Mouse (Mus musculus) spleen, adult 12 weeks (tissue): ENCODE measurements at regions not wholly inside any gene's neighbourhood (a gene's known extent, or its start where the extent isn't known, plus 50 kb on each side); places are given as distances from the start of the nearest gene placed in this dataset.

ENCODE experiments used
- DNase-seq: peaks from one replicate; pipeline ENCODE4 v3.0.0; 2022; ENCODE audit warnings: low spot score

DNA sequence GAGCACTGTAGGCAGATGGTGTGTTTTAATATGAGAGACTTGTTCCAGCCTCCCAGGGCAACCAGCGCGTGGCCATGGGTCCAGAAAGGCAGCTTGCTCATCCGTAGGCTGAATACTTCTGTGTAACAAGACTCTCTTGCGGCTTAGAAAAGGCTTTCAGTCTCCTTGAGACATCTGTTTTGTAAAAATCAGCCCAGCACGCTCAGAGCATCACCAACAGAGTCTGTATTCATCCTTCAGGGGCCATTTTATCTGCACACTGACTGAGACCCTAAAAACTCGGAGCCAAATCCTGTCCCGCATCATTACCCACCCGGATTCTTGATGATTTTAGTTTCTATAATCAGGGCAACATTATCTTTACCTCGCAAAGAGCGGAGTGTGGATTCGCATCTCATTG, 396.4 kb upstream of the Klf4 start:
- DNase-seq, result no peak

DNA sequence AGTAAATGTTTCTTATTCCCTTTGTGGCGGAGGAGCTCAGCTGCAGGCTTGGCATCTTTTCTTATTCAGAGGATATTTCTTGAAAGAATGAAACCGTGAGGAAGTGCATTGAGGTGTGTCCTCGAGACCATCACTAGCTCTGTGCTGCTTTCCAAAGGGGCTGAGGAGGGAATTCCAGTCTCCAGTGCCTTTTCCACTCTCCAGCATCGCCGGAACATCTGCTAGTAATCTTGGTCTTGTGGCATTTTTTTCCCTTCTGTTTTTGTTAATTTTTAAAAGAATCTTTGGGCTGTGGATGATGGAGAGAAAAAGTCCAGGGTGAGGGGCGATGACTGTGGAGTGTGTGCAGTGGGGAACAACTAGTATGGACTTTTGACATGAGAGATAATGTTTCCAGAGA, 395.9 kb upstream of the Klf4 start:
- DNase-seq, result no peak

DNA sequence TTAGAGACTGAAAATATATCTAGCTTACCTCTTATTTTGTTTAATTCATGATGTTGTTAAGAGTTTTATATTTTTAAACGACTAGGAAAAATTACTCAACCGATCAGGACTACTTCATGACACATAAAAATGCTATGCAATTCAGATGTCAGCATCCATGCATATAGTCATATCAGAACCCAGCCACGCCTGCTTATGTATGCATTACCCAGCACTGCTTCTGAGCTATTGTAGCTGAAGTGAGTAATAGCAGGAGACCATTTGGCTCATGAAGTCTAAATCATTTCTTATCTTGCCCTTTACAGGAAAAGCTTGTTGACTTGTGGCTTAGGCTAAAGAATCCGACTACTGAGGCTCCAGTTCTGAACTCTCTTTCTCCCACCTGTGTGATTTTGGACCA, 395.1 kb upstream of the Klf4 start:
- DNase-seq, result no peak

DNA sequence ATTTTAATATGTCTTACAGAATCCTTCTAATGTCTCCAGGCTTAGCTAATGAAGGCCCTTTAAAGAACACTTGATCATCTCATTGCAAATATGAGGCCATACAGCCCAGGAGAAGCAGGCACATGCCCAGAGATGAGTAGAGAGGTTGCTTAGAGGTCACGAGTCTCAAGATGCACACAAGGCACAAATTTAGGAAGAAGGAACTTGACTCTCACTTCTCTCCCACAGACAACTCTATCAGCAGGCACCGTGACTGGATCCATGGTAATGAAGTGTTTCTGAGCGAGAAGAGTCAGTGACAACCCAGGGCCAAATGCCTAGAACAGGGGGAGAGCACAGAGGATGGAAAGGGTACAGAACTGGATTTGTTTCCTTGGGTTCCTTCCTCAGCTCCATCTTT, 392.7 kb upstream of the Klf4 start:
- DNase-seq, result no peak

DNA sequence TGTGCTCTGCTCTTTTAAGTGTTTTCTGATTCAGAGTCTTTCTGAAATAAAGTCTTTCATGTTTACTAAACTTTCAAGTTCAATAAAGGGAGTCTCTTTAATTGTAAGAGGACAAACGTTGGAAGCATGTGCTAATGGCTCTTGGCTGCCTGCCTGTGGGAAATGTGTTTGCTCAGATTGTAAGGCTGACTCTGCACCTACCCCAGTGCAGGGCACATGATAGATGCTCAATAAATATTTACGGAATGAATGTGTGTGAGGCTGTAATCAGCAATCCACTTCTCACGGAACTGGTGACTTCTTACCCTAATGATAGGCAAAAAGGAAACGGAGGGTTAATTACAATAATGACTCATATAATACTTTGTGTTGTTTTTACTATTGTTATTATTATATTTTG, 389.0 kb upstream of the Klf4 start:
- DNase-seq, result no peak

DNA sequence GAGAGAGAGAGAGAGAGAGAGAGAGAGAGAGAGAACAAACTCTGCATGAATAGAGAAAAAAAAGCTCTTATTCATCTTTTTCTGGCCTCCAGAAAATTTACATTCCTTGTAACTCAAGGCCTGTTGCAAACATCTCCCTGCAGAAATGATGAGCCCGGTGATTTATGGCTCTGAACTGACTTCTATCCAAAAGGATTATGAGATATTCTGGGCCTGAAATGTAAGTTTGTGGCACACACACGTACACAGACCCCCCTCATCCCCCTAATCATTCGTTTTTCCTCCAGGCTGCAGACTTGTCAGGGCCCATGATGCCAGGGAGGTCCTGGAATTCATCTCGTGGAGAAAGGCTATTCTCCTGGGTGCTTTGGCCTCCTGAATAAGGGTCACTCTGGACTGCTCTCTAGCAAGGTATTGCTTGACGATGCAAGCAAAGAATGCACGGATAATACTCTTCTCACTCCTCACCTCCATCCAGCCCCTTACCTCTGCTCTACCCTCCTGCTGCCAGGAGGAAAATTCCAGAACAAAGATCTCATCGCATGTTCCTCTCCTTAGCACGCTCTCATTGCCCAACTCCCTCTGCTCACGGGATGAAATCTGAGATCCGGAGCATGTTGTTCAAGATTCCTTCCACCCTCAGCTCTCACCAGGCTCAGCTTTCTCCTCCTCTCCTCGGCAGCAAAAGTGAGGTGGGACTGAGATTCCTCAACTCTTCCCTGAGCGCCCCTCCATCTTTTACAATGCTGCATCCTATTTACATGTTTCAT, 362.0 kb upstream of the Klf4 start:
- DNase-seq, result no peak

DNA sequence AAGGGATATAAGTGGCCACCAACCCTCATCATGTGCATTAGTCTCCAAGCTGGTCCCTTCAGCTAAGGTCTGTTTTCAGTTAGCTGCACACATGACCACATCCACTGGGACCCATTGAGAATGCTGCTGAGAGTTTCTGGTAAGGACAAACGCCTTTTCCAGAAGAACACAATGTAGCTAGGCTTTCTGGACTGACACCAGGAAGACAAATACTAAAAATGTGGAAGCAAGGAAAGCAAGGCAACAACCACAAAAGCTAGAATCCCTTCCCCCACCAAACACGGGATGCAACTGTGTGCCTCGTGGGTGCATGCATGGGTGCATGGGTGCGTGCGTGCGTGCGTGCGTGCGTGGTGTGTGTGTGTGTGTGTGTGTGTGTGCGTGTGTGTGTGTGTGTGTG, 359.4 kb upstream of the Klf4 start:
- no peak for DNase-seq

DNA sequence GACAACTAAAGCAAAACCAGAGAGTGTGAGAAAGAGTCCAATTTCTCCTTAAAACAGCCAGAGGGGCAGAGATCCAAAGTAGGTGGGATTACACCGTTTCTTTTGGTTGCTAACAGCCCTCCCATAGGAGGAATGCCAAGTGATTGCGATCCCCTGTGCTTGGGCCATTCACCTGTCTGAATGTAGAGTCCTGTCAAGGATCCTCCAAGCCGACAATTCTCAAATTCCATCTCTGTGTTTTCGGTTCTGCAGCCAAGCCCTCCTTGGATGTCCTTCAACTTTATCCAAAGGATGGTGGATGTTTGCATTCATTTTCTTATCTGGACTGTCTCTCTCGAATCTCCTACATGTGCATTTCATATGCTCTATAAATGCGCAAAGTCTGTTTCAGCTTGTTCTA, 355.3 kb upstream of the Klf4 start:
- no peak for DNase-seq

DNA sequence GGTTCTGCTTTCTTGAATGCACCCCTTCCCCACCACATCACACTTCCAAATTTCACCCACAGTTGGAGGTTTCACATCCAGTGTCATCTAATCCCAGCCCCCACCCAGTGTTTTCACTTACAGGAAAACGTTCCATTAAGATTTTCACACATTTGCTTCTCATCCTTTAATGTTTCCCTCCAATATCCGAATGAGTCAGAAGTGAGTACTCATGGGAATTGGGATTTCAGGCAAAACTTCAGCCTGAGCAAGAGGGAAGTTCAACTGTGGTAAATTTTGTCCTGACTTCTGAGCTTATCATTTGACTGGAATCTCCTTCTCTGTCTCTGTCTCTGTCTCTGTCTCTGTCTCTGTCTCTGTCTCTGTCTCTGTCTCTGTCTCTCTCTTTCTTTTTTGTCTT, 350.3 kb upstream of the Klf4 start:
- DNase-seq, result no peak

DNA sequence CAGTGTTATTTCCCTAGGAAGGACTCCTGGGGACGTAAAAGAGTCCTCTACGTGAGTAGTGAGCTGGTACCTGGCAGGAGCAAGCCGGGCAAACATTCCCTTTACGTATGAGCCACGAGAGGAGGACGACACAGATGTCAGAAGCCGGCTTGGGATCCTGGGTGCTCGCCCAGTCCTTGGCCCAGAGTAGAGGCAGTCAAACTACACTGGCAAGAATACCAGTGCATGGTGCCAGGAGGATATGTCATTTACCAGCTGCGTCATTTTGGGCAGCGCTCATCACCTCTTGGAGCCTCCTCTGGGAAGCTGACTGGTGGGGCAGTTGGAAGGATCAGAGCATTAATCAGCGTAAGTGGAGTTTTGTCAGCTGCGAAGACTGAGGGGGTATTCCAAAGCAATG, 343.0 kb upstream of the Klf4 start:
- no peak for DNase-seq

DNA sequence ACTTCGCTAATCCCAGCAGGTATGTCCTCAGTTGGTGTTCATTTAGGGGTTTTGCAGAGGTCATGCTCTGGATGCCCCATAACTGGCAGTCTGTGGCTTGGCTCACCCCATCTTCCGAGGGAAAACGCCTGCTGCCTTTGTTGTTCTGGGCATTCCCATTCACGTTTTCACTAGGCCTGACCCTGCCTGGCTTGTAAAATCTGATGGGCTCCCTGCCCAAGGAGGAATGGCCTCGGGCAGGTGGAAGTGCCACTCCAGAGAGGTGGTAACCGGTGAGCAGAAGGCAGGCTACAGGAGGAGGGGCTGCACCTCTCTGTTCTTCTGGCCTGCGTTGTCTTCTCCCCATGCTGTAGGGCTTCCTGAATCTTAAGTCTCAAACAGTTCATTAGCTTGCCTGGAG, 342.6 kb upstream of the Klf4 start:
- no peak for DNase-seq

DNA sequence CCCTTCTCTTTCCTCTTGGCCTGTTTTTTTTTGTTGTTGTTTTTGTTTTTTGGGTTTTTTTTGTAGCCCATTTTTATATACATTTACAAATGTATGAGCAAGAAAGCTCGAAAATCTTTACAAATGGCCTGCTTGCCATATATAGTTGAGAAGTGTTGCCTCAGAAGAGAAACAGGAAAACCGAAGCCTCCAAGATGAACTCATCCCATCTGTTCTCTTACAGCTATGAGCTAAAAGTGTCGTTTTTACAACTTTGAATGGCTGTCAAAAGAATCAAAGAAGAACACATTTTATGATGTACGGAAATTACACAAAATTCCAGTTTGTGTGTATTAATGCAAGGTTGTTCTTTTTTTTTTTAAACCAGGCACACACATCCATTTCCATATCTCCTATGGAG, 342.0 kb upstream of the Klf4 start:
- no peak for DNase-seq

DNA sequence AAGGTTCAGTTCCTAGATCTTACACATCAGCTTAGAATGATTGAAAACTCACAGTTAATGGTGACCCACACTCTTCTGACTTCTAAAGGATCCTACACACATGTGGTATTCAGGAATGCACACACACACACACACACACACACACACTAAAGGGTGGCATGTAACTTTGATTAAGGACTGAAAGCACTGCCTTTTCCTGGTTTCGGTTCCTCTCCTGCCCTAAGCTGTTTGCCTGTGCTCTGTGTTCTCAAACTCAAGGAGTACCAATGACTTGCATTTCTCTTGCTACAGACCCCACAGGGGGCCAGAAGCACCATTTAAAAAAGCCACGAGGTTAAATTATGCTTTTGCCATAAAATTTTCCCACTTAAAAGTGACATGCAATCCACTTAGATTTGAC, 327.8 kb upstream of the Klf4 start:
- DNase-seq, result no peak

DNA sequence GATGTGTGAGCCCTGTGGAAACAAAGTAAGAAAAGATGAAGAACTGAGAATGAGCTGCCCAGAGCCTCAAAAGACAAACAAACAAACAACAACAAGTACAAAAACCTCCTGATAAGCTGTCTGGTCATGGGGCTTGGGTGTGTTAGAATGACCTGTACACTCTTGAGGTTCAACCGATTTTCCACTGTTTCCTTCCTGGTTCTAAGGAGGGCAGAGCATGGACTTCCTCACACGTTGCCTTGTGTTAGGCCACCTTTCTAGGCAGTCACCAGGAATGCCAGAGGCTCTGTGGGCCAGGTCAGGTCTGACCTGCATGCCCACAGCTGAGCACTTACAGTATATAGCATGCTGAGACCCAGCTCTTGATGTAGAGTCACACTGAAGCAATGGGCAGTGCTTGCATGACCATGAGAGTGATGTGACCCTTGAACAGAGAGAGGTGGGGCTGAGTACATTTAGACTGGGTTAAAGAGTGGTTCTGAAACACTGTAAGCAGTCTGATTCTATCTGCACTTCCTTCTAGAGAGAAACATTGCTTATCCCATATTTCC, 327.0 kb upstream of the Klf4 start:
- DNase-seq, result no peak

DNA sequence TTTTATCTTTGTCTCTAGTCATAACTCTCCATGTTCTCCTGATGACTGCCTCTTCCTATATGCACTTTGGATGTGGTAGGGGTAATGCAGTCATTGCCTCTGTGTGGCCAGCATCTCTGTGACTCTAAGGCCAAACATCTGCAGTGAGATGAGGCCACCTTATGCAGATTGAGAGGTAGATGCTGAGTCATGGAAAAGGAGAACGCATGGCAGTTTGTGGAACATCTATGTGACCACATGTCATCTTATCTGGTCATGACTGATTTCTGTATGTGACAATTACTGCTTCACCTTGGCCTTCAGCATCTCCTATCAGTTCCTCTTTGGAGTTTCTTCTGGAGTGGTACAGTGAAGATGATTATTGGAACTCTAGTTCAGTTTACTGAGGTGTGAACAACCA, 319.2 kb upstream of the Klf4 start:
- no peak for DNase-seq

DNA sequence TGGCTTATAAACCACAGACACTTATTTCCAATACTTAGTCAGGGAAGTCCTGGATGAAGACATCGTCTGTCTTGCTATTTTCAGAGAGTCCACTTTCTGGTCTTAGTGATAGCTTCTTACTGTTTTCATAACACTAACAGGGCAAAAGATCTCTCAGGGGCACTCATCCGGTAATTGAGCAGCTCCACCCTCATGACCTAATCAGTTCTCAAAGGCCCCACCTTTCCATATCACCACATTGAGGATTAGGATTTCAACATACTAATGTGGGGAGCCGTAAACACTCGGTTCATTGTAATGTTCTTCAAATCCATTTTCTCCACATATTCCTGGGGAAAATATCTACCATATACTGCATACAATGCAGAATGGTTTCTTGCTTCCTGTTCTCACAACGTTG, 318.8 kb upstream of the Klf4 start:
- no peak for DNase-seq

DNA sequence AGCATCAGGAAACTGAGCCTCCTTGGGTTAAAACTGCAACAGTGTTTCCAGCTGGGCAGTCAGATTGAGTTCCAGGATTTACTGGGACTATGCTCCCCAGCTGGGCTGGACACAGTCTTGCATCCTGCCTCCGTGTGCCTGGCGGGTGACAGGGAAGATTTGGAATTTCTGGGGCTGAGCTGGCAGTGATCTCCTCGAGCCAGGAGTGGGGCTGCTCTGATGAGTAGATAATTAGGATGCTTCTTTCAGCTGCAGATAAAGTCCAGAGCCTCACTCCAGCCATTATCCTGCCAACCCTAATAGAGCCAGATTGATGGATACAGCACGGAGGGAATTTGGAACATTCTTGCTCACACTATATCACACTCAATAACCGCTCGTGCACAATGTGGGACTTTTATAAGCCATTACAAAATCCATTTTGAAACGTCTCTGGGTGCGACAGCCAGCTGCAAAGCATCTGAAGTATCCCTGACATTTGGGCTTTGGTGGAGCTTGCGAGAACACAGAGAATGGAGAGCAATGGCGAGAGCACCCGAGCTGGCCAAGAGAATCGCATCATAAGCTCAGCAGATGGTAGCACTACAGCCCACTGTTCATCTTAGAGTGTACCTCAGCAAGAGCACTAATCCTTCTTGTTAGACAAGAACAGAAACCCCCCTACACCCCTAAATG, 311.6 kb upstream of the Klf4 start:
- no peak for DNase-seq

DNA sequence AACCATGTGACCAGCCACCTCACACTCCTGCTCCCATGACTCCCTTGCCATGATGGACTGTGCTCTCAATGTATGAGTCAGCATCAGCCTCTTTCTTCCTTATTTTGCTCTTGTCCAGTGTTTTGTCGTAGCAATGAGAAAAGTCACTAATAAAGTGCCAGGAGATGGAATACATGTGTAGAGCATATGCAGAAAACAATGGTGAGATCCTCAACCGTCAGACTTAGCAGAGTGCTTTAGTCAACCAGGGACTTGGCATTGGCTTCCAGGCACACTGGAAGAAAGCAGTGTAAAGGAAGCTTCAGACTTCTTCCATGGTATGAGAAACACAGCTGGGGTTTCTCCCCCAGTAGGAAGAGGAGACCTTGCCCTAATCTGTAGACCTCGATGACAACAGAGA, 306.3 kb upstream of the Klf4 start:
- DNase-seq, result no peak

DNA sequence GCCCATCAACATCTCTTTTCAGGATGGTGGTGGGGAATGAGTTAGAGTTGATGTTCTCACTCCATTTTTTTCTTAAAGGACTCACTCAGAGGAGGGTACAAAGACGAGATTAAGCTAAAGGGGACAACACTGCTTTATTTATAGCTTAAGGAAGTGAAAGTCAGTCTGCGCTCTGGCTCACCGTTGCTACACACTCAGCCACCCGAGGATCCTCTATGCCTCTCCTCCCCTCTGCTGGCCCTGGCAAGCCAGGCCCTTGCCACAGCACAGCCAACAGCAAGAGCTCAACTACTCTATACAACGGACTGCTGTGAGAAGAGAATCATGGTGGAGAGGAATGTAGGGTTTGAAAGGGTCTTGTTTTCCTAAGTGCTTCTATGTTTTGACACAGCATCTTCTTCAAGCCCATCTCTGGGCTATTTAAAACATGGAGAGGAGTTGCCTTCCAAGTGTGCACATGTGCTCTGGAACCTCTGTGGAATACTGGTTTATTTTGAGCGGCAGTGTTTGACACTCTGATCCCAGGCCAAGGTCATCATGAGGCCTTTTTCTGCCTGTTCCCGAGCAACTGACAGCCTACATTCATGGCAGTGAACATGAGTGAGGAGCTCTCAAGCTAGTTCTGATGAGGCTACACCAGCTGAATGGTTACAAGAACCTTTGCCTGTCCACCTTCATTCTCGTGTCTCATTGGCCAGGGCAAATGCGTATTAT, 291.9 kb upstream of the Klf4 start:
- DNase-seq, result peak; percentile 26

DNA sequence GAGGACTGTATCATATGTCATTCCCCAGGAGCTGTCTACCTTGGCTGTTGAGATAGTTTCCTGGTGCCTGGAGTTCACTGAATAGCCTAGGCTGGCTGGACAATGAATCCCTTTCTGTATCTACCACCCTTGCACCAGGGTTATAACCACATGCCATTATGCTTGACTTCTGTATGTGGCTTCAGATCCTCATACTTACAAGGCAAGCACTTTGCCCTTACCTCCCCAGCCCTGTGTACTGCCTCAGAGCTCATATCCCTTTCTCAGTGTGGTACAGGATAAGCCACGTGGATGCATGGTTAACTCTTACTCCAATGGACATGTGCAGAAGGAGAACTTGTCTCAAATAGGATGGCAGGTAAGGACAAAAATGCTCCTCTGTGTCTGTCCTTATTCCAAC, 291.3 kb upstream of the Klf4 start:
- no peak for DNase-seq

DNA sequence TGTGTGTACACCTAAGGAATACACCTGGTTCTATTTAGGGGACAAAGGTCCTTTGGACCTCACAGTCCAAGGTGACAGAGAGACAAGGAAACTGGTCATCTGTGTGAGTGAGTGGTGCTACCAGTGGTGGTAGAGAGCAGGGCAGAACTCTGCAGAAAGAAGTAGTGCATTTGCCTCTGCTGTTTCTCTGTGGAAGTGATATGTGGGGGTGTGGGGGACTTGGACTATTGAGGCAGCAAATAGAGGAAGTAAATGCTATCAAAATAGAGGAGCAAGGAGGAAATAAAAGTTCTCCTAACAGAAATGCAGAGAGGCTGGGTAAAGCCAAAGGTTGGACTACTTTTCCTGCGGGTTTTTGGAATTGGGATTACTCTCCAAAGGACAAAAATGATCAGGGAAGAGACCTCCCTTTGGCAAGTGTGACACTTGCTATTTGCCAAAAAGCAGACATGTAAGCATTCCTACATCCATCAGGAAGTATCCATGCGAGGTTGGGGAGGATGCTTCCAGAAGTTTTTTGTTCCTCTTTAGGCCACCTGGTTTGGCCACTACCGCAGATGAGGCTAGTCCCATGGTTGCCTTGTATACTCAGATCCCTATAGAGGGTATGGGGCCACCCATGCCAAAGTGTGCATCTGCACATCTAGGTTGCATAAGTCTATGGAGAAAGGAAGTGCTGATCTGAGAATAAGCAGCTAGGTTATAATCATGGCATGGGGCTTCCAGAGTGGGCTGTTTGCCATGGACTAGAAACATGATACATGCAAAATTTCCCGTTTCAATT, 285.0 kb upstream of the Klf4 start:
- DNase-seq, result no peak

DNA sequence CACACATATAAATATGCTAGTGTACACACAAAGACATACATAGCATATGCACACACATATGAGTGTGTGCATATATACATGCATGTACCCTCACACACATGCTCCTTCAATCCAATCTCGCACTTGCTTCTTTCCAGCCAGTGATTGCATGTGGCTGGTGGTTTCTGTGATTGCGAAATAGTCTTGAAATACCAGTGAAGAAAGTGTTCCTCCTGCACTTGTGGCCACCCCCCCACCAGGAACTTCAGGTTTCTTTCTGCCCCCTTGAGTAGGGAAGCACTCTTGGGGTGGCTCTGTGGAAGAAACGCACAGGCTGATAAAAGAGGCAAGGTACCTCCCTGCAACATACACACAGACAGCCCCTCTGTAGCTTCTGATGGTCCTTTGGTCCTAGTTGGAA, 283.6 kb upstream of the Klf4 start:
- DNase-seq, result no peak
